Mouse (Mus musculus): ENCODE measurements around the gene Efna1.

DNA sequence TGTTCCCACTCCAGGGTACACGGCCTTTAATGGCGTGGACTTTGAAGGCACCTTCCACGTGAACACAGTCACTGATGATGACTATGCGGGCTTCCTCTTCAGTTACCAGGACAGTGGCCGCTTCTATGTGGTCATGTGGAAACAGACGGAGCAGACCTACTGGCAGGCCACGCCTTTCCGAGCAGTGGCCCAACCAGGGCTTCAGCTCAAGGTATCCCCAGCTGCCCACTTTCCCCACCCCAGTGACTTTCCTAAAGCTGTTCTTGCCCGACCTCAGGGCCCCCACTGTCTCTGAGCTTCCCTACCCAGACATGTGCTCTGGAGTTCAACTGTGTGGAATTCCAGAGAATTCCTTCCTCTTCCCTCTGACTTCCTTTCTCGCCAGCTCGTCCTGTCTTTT lies 56.1 kb downstream of the Efna1 start:
- TF ChIP-seq CTCF (conservative IDR thresholded peaks at IDR 0.05; ENCODE audit: low read length) (no peak), POU5F1 (IDR thresholded peaks at IDR 0.05; ENCODE audit: borderline replicate concordance, low read length) (no peak)
